22 mouse cellular contexts compared by ENCODE assay signal in the genomic region with DNA sequence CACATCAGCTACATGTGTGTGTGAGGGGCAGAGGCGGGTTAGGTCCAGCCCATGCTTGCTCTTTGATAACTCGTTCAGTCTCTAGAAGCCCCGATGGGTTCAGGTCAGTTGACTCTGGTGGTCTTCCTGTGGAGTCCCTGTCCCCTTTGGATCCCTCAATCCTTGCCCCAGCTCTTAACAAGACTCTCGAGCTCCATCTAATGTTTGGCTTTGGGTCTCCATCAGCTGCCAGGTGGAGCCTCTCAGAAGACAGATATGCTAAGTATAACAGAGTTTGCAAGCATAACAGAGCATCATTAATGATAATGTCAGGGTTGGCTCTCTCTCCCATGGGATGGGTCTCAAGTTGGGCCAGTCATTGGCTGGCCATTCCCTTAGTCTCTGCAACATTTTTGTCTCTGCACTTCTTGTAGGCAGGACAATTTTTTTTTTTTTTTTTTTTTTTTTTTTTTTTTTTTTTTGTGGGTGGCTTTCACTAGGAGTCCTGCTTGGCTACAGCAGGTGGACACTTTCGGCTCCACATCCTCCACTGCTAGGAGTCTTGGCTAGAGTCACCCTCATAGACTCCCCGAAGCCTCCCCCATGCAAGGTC. TPM values are rescaled to one million over a fixed set of nuclear protein-coding genes. Genes with fewer than 3 reads are reported as not detected.
A peak's percentile ranks its signal among the peaks of the same experiment; 100 is the strongest.
DNase-seq lines count a peak whose midpoint lies in the region; ATAC-seq and TF ChIP-seq lines count a peak whose summit lies in the region.
"Had no signal": no experiment of that assay in that cellular context is flagged by ENCODE, and none has a peak within 500 bp of the region (broad histone marks: within the 10 kb centered on the region; RNA-seq: fewer than 3 reads in every experiment).

No protein-coding gene starts in this region.

- no peak overlapping the region for H3K4me3 ChIP-seq in liver, postnatal 0 days (ENCODE audit: low read depth, low read length)
- H3K4me3 ChIP-seq in liver, embryonic 12.5 days = no peak overlapping the region
- no peak overlapping the region for H3K4me3 ChIP-seq in MEL (ENCODE audit: control insufficient read depth in 1 of 2, insufficient read depth in 1 of 2, low read depth in 2 of 2, low read length in 2 of 2)
- H3K4me3 ChIP-seq: embryonic facial prominence, embryonic 13.5 days; hindbrain, embryonic 10.5 days; limb, embryonic 10.5 days; lung, embryonic 15.5 days; midbrain, embryonic 13.5 days; neural tube, embryonic 13.5 days had no signal

- H3K79me2 ChIP-seq in MEL (ENCODE audit: control insufficient read depth, insufficient read depth, low read length, poor library complexity) = no peaks in the 10 kb centered on the region

- 68% methylated on average over 6 of the region's 6 CpGs for WGBS in liver, postnatal 0 days (ENCODE audit: insufficient replicate concordance)
- WGBS in liver, embryonic 12.5 days (ENCODE audit: insufficient replicate concordance) = 45% methylated on average over 6 of the region's 6 CpGs

- no peaks in the 10 kb centered on the region for H3K4me1 ChIP-seq in liver, postnatal 0 days (ENCODE audit: insufficient read depth)
- H3K4me1 ChIP-seq in liver, embryonic 12.5 days = no peaks in the 10 kb centered on the region
- H3K4me1 ChIP-seq in MEL (ENCODE audit: control insufficient read depth in 1 of 2, insufficient read depth in 2 of 2, low read length in 2 of 2) = no peaks in the 10 kb centered on the region
- H3K4me1 ChIP-seq: embryonic facial prominence, embryonic 13.5 days; hindbrain, embryonic 10.5 days; limb, embryonic 10.5 days; lung, embryonic 15.5 days; midbrain, embryonic 13.5 days; neural tube, embryonic 13.5 days had no signal

- H3K27me3 ChIP-seq in liver, postnatal 0 days (ENCODE audit: insufficient read depth, low read length) = no peaks in the 10 kb centered on the region
- H3K27me3 ChIP-seq in liver, embryonic 12.5 days (replicated peaks) = no peaks in the 10 kb centered on the region
- H3K27me3 ChIP-seq in MEL (ENCODE audit: control insufficient read depth in 1 of 2, insufficient read depth in 2 of 2, low read length in 2 of 2) = no peaks in the 10 kb centered on the region
- H3K27me3 ChIP-seq: embryonic facial prominence, embryonic 13.5 days; lung, embryonic 15.5 days; midbrain, embryonic 13.5 days; neural tube, embryonic 13.5 days had no signal

- no peak for TF ChIP-seq POLR2A in MEL (IDR thresholded peaks at IDR 0.05; ENCODE audit: control insufficient read depth in 1 of 2, insufficient read depth in 1 of 2, low read depth in 1 of 2, low read length in 2 of 2, poor library complexity in 1 of 2)

- no peak overlapping the region for H3K9ac ChIP-seq in liver, postnatal 0 days (replicated peaks)
- no peak overlapping the region for H3K9ac ChIP-seq in liver, embryonic 12.5 days
- H3K9ac ChIP-seq in MEL (ENCODE audit: control insufficient read depth, low read depth, low read length, poor library complexity, severe bottlenecking) = no peak overlapping the region
- H3K9ac ChIP-seq: embryonic facial prominence, embryonic 13.5 days; lung, embryonic 15.5 days; midbrain, embryonic 13.5 days; neural tube, embryonic 13.5 days had no signal

- TF ChIP-seq EP300 in liver, postnatal 0 days (IDR thresholded peaks at IDR 0.05; ENCODE audit: low read depth) = no peak
- no peak for TF ChIP-seq EP300 in MEL (IDR thresholded peaks at IDR 0.05; ENCODE audit: low read depth in 1 of 2, low read length in 2 of 2)

- H3K4me2 ChIP-seq in liver, postnatal 0 days (ENCODE audit: low read depth, low read length) = no peak overlapping the region
- no peak overlapping the region for H3K4me2 ChIP-seq in liver, embryonic 12.5 days
- H3K4me2 ChIP-seq: embryonic facial prominence, embryonic 13.5 days; lung, embryonic 15.5 days; midbrain, embryonic 13.5 days; neural tube, embryonic 13.5 days had no signal

- DNase-seq in embryo, embryonic 11 days = peak; percentile 13
- DNase-seq in embryo, embryonic 9.5 days (ENCODE audit: extremely low spot score) = no peak
- DNase-seq in liver, postnatal 0 days = no peak
- no peak for DNase-seq in MEL (ENCODE audit: low read depth, low spot score)
- DNase-seq in retina, postnatal 1 day = peak; percentile 4
- no peak for DNase-seq in T-cell, adult 2 months (ENCODE audit: low spot score)
- no peak for DNase-seq in layer of hippocampus, adult 8-10 months (ENCODE audit: low spot score in 2 of 2)
- DNase-seq: cerebellum, adult 8-10 months; gastrocnemius, postnatal 36 days; thymus, postnatal 4 days had no signal

- no peak for TF ChIP-seq RAD21 in MEL (IDR thresholded peaks at IDR 0.05; ENCODE audit: low read depth, low read length)

- no peaks in the 10 kb centered on the region for H3K9me3 ChIP-seq in liver, postnatal 0 days (ENCODE audit: low read length)
- no peaks in the 10 kb centered on the region for H3K9me3 ChIP-seq in liver, embryonic 12.5 days (replicated peaks)
- H3K9me3 ChIP-seq in MEL (replicated peaks; ENCODE audit: insufficient read depth, low read length) = no peaks in the 10 kb centered on the region
- H3K9me3 ChIP-seq: embryonic facial prominence, embryonic 13.5 days; hindbrain, embryonic 10.5 days; limb, embryonic 10.5 days; lung, embryonic 15.5 days; midbrain, embryonic 13.5 days; neural tube, embryonic 13.5 days had no signal

- ATAC-seq in liver, postnatal 0 days = no peak
- ATAC-seq in liver, embryonic 12.5 days = no peak
- ATAC-seq: forebrain, embryonic 14.5 days; midbrain, embryonic 13.5 days had no signal

- H3K36me3 ChIP-seq in liver, postnatal 0 days (replicated peaks; ENCODE audit: insufficient read depth, low read length) = no peaks in the 10 kb centered on the region
- H3K36me3 ChIP-seq in liver, embryonic 12.5 days = no peaks in the 10 kb centered on the region
- no peaks in the 10 kb centered on the region for H3K36me3 ChIP-seq in MEL (ENCODE audit: control insufficient read depth in 1 of 2, insufficient read depth in 2 of 2, low read length in 2 of 2)
- H3K36me3 ChIP-seq: embryonic facial prominence, embryonic 13.5 days; hindbrain, embryonic 10.5 days; limb, embryonic 10.5 days; lung, embryonic 15.5 days; midbrain, embryonic 13.5 days had no signal

- TF ChIP-seq CTCF in liver, postnatal 0 days (IDR thresholded peaks at IDR 0.05; ENCODE audit: low read depth) = 0 out of 2 replicates have a peak, but pooled peaks have one; percentile 16
- no peak for TF ChIP-seq CTCF in MEL (IDR thresholded peaks at IDR 0.05 in 2 of 3, conservative IDR thresholded peaks at IDR 0.05 in 1 of 3; ENCODE audit: control insufficient read depth in 1 of 3, insufficient read depth in 1 of 3, low read depth in 2 of 3, low read length in 3 of 3, poor library complexity in 1 of 3, severe bottlenecking in 1 of 3)

- no peak overlapping the region for H3K27ac ChIP-seq in liver, postnatal 0 days (ENCODE audit: low read depth)
- H3K27ac ChIP-seq in liver, embryonic 12.5 days = no peak overlapping the region
- no peak overlapping the region for H3K27ac ChIP-seq in MEL (ENCODE audit: control insufficient read depth, low read depth, low read length)
- H3K27ac ChIP-seq: embryonic facial prominence, embryonic 13.5 days; hindbrain, embryonic 10.5 days; limb, embryonic 10.5 days; lung, embryonic 15.5 days; midbrain, embryonic 13.5 days; neural tube, embryonic 13.5 days had no signal

TF ChIP-seq in MEL, 35 proteins besides CTCF, POLR2A, EP300 and RAD21:
- TF ChIP-seq MYC (IDR thresholded peaks at IDR 0.05; ENCODE audit: low read depth, low read length) (no peak), TCF12 (IDR thresholded peaks at IDR 0.05; ENCODE audit: low read depth, low read length) (no peak), USF2 (IDR thresholded peaks at IDR 0.05; ENCODE audit: borderline replicate concordance in 1 of 2, insufficient read depth in 1 of 2, low read depth in 1 of 2, low read length in 2 of 2) (no peak), ZNF384 (IDR thresholded peaks at IDR 0.05; ENCODE audit: low read depth, low read length) (0 out of 2 replicates have a peak, but pooled peaks have one; percentile 61), NELFE (IDR thresholded peaks at IDR 0.05; ENCODE audit: low read depth, low read length) (no peak), SMC3 (IDR thresholded peaks at IDR 0.05; ENCODE audit: low read depth, low read length) (no peak), TBP (IDR thresholded peaks at IDR 0.05; ENCODE audit: low read depth, low read length) (no peak), MAZ (IDR thresholded peaks at IDR 0.05; ENCODE audit: low read depth, low read length) (no peak), CHD1 (IDR thresholded peaks at IDR 0.05; ENCODE audit: low read depth, low read length) (no peak)

RNA-seq across cellular contexts. Expression of gene 1700093K21Rik, which starts 36.2 kb away (rescaled TPM):
- 0.12 TPM in 1 of 2 replicates, not detected in the other for polyA plus RNA-seq in liver, postnatal 0 days (2015; fragmentation: Nextera tagmentation; extraction: Ambion mirVana)
- polyA plus RNA-seq in liver, embryonic 12.5 days (2016; fragmentation: Nextera tagmentation; extraction: Ambion mirVana) = not detected in 2 replicates
- total RNA-seq in MEL (2012; rRNA removed) = not detected in 2 replicates
- not detected for polyA plus RNA-seq in MEL (2012; ENCODE audit: insufficient read depth in 1 of 2, insufficient read length in 2 of 2, low read depth in 1 of 2, low replicate concordance in 2 of 2, missing spikeins in 1 of 2)
- under 1 TPM in 1 of 4 experiments, not detected in 3; 0.77 TPM for total RNA-seq in layer of hippocampus, adult 8-10 months (2022)
- total RNA-seq: adrenal gland, postnatal 4 days; gastrocnemius, postnatal 36 days; liver, adult 2 months had no signal
- polyA plus RNA-seq: embryonic facial prominence, embryonic 13.5 days; forebrain, embryonic 14.5 days; heart, embryonic 16.5 days; hindbrain, embryonic 10.5 days; kidney, embryonic 14.5 days; limb, embryonic 10.5 days; liver, adult 2 months; lung, embryonic 15.5 days had no signal

RNA-seq across cellular contexts. Expression of gene Ahsa2, which starts 59.3 kb away (rescaled TPM):
- 16.0 and 17.3 TPM in 2 replicates for polyA plus RNA-seq in liver, postnatal 0 days (2015; fragmentation: Nextera tagmentation; extraction: Ambion mirVana)
- polyA plus RNA-seq in liver, embryonic 12.5 days (2016; fragmentation: Nextera tagmentation; extraction: Ambion mirVana) = 44.5 and 51.0 TPM in 2 replicates
- 35.6 and 36.2 TPM in 2 replicates for total RNA-seq in MEL (2012; rRNA removed)
- 10 to 100 TPM in 1 of 2 experiments, not detected in 1; 37.8 TPM for polyA plus RNA-seq in MEL (2012; ENCODE audit: insufficient read depth in 1 of 2, insufficient read length in 2 of 2, low read depth in 1 of 2, low replicate concordance in 2 of 2, missing spikeins in 1 of 2)
- total RNA-seq in layer of hippocampus, adult 8-10 months (2022) = 10 to 100 TPM; 40.8 to 55.9 (median 48.0) TPM

Comparison
In these comparisons a context has a peak if more than half of its experiments do, and no peak if none do; other contexts are left out.
1. DNase-seq: peak in embryo, embryonic 11 days (single experiment) and retina, postnatal 1 day (single experiment); none in embryo, embryonic 9.5 days (single experiment), liver, postnatal 0 days (single experiment), MEL (single experiment), T-cell, adult 2 months (single experiment) and layer of hippocampus, adult 8-10 months (0 of 2).